Mouse (Mus musculus) MN1 (cell line): ENCODE measurements around the gene Pdcd6ip.

ENCODE experiments used
- DNase-seq: peaks from one replicate; pipeline ENCODE4 v3.0.0-alpha.2; 2016; ENCODE audit warnings: low spot score

Pdcd6ip gene

DNA sequence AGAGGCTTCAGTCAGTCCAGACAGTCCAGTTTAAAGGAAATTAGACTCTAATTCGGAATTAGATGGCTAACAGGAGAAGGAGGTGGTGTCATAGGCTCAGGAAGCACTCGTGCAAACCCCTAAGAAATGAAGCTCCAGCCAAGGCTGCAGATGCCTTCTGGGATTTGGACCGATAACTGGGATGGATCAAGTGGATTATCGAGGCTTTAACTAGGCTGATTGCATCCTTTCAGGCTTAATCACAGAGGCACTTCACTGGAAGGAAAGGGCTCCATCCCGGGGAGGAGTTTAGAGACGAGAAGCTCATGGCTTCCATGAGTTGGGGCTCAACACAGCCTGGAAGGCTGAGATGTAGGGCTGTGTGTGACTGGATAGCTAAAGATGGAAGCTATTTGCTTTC is 84.0 kb downstream of the Pdcd6ip start:
- DNase-seq, result no peak

DNA sequence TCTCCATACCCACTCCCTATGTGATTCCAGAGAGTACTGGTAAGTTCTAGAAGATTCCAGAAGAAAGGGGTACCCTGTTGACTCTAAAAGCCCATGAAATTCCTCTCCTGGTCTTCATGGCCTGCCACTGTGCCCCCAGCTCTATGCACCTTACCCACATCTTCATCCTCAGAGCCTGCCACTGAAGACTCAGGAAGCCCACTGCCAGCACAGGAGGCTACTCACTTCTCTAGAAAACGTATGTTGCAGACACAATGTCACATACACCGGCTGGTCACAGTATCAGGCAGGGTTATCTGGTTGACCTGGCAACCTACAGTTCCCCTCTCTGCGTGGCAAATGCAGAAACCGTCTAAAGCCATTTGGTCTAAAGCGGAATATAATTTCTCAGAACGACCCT is 91.0 kb downstream of the Pdcd6ip start:
- DNase-seq, result no peak

DNA sequence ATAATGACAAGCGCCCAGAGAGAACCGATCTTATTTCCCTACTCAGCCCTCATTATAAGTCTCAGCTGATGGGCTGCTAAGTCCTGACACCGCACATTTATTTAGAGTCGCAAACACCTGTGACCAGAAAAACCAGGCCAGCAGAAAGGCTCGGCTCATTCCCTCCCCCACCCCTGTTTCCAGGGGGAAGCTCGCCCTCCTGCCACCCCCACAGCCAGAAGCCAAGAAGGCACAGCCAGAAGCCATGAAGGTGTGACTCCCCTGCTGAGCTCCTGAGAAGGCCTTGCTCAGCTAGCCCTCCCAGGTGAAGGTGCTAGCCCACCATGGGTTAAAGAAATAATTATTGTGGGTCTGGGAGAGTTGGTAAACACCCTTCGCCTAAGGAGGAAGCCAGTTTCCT is 97.3 kb downstream of the Pdcd6ip start:
- no peak for DNase-seq

DNA sequence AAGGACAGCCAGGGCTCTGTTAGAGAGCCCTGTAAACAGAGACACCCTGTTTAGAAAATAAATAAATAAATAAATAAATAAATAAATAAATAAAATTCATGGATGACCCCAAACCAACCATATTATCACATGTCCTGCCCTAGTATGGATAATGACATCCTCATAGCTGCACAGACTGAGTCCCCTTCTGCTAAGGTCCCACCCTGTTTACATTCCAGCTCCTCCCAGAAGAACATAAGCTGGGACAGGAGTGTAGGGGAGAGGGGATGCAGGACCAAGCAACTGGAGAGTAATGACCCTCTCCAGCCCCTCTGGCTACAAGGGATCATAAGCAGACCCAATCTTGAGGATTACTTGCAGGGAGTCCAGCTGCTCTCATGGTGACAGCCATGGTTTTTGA is 105.9 kb downstream of the Pdcd6ip start:
- no peak for DNase-seq
